Mouse (Mus musculus) liver, adult 2 months (tissue): ENCODE data around the gene Ttll3.

Experiments used
- CTCF ChIP-seq: fragments of 200-500 bp; IDR thresholded peaks from 2 replicates; pipeline ENCODE4 v1.5.1; 2011; ENCODE audit warnings: low read depth, low read length, control low read depth
- POLR2A ChIP-seq: fragments of 200-500 bp; IDR thresholded peaks from 2 replicates; pipeline ENCODE4 v1.6.1; 2011; ENCODE audit warnings: low read length, control low read depth; ENCODE audit not compliant: insufficient read depth; ENCODE audit errors: extremely low read depth

DNA sequence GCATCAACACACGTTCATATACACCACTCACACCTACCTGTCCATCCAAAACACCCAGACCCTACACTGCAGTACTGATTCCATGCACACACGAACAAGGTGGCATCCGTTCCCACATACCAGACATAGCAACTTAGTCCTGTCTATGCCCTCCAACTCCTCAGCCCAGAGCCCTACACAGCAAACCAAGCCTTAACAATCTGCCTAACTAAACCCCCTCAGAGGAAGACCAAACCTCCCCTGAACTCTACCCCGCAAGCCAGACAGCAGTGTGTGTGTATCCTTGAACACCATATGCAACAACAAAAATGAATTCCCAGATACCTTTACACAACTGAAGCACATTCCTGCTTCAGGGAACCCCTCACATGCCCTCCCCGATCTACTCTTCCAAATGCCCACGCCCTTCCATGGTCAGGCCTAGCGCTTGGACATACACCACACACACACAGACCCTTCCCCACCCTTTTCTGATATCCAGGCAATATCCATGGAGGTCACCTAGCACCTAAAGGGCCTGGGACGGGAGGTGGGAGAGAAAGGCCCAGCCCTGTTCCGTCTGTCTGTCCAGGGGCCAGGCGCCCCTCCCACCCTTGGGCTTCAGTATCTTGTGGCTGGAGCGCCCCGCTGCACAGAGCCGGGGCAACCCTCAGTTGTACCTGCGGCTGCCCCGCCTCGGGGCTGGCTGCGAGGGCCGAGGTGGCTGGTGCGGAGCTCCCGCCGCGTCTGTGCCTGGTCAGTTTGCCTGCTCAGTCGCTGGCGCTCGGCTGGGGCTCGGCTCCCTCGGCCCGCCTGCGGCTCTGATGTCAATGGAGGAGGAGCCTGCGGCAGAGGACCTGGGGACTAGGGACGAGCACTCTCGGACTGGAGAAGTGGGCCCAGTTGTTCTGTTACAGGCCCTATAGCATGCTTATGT lies 45.6 kb upstream of the Ttll3 start, which contains the start of gene Camk1:
- TF ChIP-seq CTCF (no peak), POLR2A (peak; percentile 74)
